ENCODE assay signal across 8 mouse cellular contexts in genomic region chr1:34842389-34842861, GRCm38 (mm10). TPM values are rescaled to one million over a fixed set of nuclear protein-coding genes. Genes with fewer than 3 reads are reported as not detected.
A peak's percentile ranks its signal among the peaks of the same experiment; 100 is the strongest.
DNase-seq lines count a peak whose midpoint lies in the region; ATAC-seq and TF ChIP-seq lines count a peak whose summit lies in the region.

No protein-coding gene starts in this region.

- no peak for DNase-seq in heart, adult 11 months
- peak; percentile 78 for DNase-seq in Muller cell, postnatal 12 days (ENCODE audit: inconsistent ontology term)
- peak; percentile 84 for DNase-seq in embryonic facial prominence, embryonic 10.5 days (ENCODE audit: low spot score)
- DNase-seq in heart, postnatal 0 days (ENCODE audit: low spot score), result peak; percentile 64
- peak; percentile 62 for DNase-seq in limb, embryonic 14.5 days (ENCODE audit: low spot score)
- DNase-seq in thymus, postnatal 10 days (ENCODE audit: low spot score in 2 of 2), result peak; percentile 52 to 58

- peak overlapping the region; percentile 96 for H3K9ac ChIP-seq in heart, embryonic 11.5 days (ENCODE audit: low read depth, low read length)
- H3K9ac ChIP-seq in heart, postnatal 0 days (replicated peaks; ENCODE audit: low read depth, low read length), result peak overlapping the region; percentile 92
- peak overlapping the region; percentile 97 for H3K9ac ChIP-seq in limb, embryonic 14.5 days (ENCODE audit: low read depth, low read length, severe bottlenecking)
- peak overlapping the region; percentile 95 for H3K9ac ChIP-seq in midbrain, embryonic 15.5 days

- TF ChIP-seq CTCF in heart, postnatal 0 days (IDR thresholded peaks at IDR 0.05; ENCODE audit: low read depth), result no peak

- peak; percentile 82 for ATAC-seq in heart, embryonic 11.5 days (replicated peaks; ENCODE audit: insufficient number of reproducible peaks, low FRiP score, low TSS enrichment)
- peak; percentile 87 for ATAC-seq in heart, postnatal 0 days (ENCODE audit: insufficient read depth, low read depth)
- peak; percentile 84 for ATAC-seq in limb, embryonic 14.5 days (ENCODE audit: low FRiP score, low read depth)
- ATAC-seq in midbrain, embryonic 15.5 days (replicated peaks), result peak; percentile 90

- TF ChIP-seq EP300 in heart, postnatal 0 days (IDR thresholded peaks at IDR 0.05; ENCODE audit: low read depth), result no peak

- no peaks in the 10 kb centered on the region for H3K27me3 ChIP-seq in heart, embryonic 11.5 days (ENCODE audit: control insufficient read depth, insufficient read depth, low read length)
- no peaks in the 10 kb centered on the region for H3K27me3 ChIP-seq in embryonic facial prominence, embryonic 10.5 days (replicated peaks; ENCODE audit: low read depth, poor library complexity, severe bottlenecking)
- no peaks in the 10 kb centered on the region for H3K27me3 ChIP-seq in heart, postnatal 0 days (ENCODE audit: control insufficient read depth, insufficient read depth, low read length)
- H3K27me3 ChIP-seq in limb, embryonic 14.5 days (ENCODE audit: control insufficient read depth, insufficient read depth, low read length), result no peaks in the 10 kb centered on the region
- no peaks in the 10 kb centered on the region for H3K27me3 ChIP-seq in midbrain, embryonic 15.5 days (replicated peaks)

- no peaks in the 10 kb centered on the region for H3K9me3 ChIP-seq in heart, embryonic 11.5 days (replicated peaks; ENCODE audit: control insufficient read depth, low read length)
- H3K9me3 ChIP-seq in embryonic facial prominence, embryonic 10.5 days, result no peaks in the 10 kb centered on the region
- H3K9me3 ChIP-seq in heart, postnatal 0 days (replicated peaks; ENCODE audit: control insufficient read depth, low read length), result no peaks in the 10 kb centered on the region
- no peaks in the 10 kb centered on the region for H3K9me3 ChIP-seq in limb, embryonic 14.5 days (ENCODE audit: control insufficient read depth, low read length)
- H3K9me3 ChIP-seq in midbrain, embryonic 15.5 days, result no peaks in the 10 kb centered on the region

- TF ChIP-seq POLR2A in limb, embryonic 14.5 days (IDR thresholded peaks at IDR 0.05; ENCODE audit: borderline replicate concordance, extremely low read depth, insufficient read depth, insufficient read length), result no peak

- no peaks in the 10 kb centered on the region; the same call in 1 of the 2 replicates for H3K36me3 ChIP-seq in heart, embryonic 11.5 days (ENCODE audit: control insufficient read depth, insufficient read depth, low read length)
- peaks cover 18% of the 10 kb centered on the region for H3K36me3 ChIP-seq in embryonic facial prominence, embryonic 10.5 days (replicated peaks)
- no peaks in the 10 kb centered on the region for H3K36me3 ChIP-seq in heart, postnatal 0 days (replicated peaks; ENCODE audit: control insufficient read depth, insufficient read depth, low read length)
- H3K36me3 ChIP-seq in limb, embryonic 14.5 days (ENCODE audit: control insufficient read depth, insufficient read depth, low read length), result no peaks in the 10 kb centered on the region
- H3K36me3 ChIP-seq in midbrain, embryonic 15.5 days (replicated peaks), result no peaks in the 10 kb centered on the region

- H3K4me1 ChIP-seq in heart, embryonic 11.5 days (ENCODE audit: control insufficient read depth, insufficient read depth, low read length), result peaks cover 34% of the 10 kb centered on the region
- peaks cover 35% of the 10 kb centered on the region for H3K4me1 ChIP-seq in embryonic facial prominence, embryonic 10.5 days
- peaks cover 38% of the 10 kb centered on the region for H3K4me1 ChIP-seq in heart, postnatal 0 days (ENCODE audit: control insufficient read depth, insufficient read depth)
- peaks cover 23% of the 10 kb centered on the region for H3K4me1 ChIP-seq in limb, embryonic 14.5 days (ENCODE audit: control insufficient read depth, insufficient read depth, low read length)
- H3K4me1 ChIP-seq in midbrain, embryonic 15.5 days, result peaks cover 42% of the 10 kb centered on the region

- peak overlapping the region; percentile 78 for H3K4me3 ChIP-seq in heart, embryonic 11.5 days (ENCODE audit: low read depth, low read length)
- peak overlapping the region; percentile 77 for H3K4me3 ChIP-seq in embryonic facial prominence, embryonic 10.5 days
- H3K4me3 ChIP-seq in heart, postnatal 0 days (ENCODE audit: low read depth, low read length), result peak overlapping the region; percentile 91
- peak overlapping the region; percentile 65 for H3K4me3 ChIP-seq in limb, embryonic 14.5 days (replicated peaks; ENCODE audit: low read length)
- H3K4me3 ChIP-seq in midbrain, embryonic 15.5 days, result peak overlapping the region; percentile 85

- under 1% methylated on average over 43 of the region's 51 CpGs for WGBS in heart, embryonic 11.5 days (ENCODE audit: insufficient replicate concordance)
- WGBS in embryonic facial prominence, embryonic 10.5 days, result under 1% methylated on average over 51 of the region's 51 CpGs
- under 1% methylated on average over 39 of the region's 51 CpGs for WGBS in heart, postnatal 0 days
- WGBS in limb, embryonic 14.5 days, result under 1% methylated on average over 26 of the region's 51 CpGs
- 0% methylated on average over 50 of the region's 51 CpGs for WGBS in midbrain, embryonic 15.5 days

- H3K4me2 ChIP-seq in heart, embryonic 11.5 days, result peak overlapping the region; percentile 79
- peak overlapping the region; percentile 67 for H3K4me2 ChIP-seq in heart, postnatal 0 days (ENCODE audit: low read depth, low read length)
- peak overlapping the region; percentile 69 for H3K4me2 ChIP-seq in limb, embryonic 14.5 days (replicated peaks; ENCODE audit: low read depth, low read length, severe bottlenecking)
- peak overlapping the region; percentile 87 for H3K4me2 ChIP-seq in midbrain, embryonic 15.5 days

- H3K27ac ChIP-seq in heart, embryonic 11.5 days (ENCODE audit: low read depth, low read length), result peak overlapping the region; percentile 97
- peak overlapping the region; percentile 97 for H3K27ac ChIP-seq in embryonic facial prominence, embryonic 10.5 days (replicated peaks)
- peak overlapping the region; percentile 95 for H3K27ac ChIP-seq in heart, postnatal 0 days (ENCODE audit: low read depth)
- H3K27ac ChIP-seq in limb, embryonic 14.5 days (replicated peaks; ENCODE audit: low read depth, low read length), result peak overlapping the region; percentile 97
- H3K27ac ChIP-seq in midbrain, embryonic 15.5 days, result peak overlapping the region; percentile 99

RNA-seq across cellular contexts. Expression of gene Fam168b, which starts 0.4 kb away (rescaled TPM):
- polyA plus RNA-seq in heart, embryonic 11.5 days (2014; fragmentation: Nextera tagmentation; extraction: Ambion mirVana), result 33.0 and 53.4 TPM in 2 replicates
- 115 and 119 TPM in 2 replicates for polyA plus RNA-seq in embryonic facial prominence, embryonic 10.5 days (2016; fragmentation: Nextera tagmentation; extraction: Ambion mirVana)
- total RNA-seq in heart, postnatal 0 days (2014; rRNA removed; ENCODE audit: low replicate concordance), result 83.3 and 96.0 TPM in 2 replicates
- 18.9 and 21.5 TPM in 2 replicates for polyA plus RNA-seq in heart, postnatal 0 days (2015; fragmentation: Nextera tagmentation; extraction: Ambion mirVana)
- polyA plus RNA-seq in limb, embryonic 14.5 days (2012; rRNA removed), result 210 and 382 TPM in 2 replicates
- polyA plus RNA-seq in limb, embryonic 14.5 days (2014; fragmentation: Nextera tagmentation; extraction: Ambion mirVana), result 76.7 and 90.0 TPM in 2 replicates
- polyA plus RNA-seq in midbrain, embryonic 15.5 days (2015; fragmentation: Nextera tagmentation; extraction: Ambion mirVana), result 161 and 164 TPM in 2 replicates

RNA-seq across cellular contexts. Expression of gene Plekhb2, which starts 7.4 kb away (rescaled TPM):
- 58.0 and 62.3 TPM in 2 replicates for polyA plus RNA-seq in heart, embryonic 11.5 days (2014; fragmentation: Nextera tagmentation; extraction: Ambion mirVana)
- 24.6 and 28.3 TPM in 2 replicates for polyA plus RNA-seq in embryonic facial prominence, embryonic 10.5 days (2016; fragmentation: Nextera tagmentation; extraction: Ambion mirVana)
- total RNA-seq in heart, postnatal 0 days (2014; rRNA removed; ENCODE audit: low replicate concordance), result 78.5 and 79.3 TPM in 2 replicates
- polyA plus RNA-seq in heart, postnatal 0 days (2015; fragmentation: Nextera tagmentation; extraction: Ambion mirVana), result 65.4 and 67.2 TPM in 2 replicates
- polyA plus RNA-seq in limb, embryonic 14.5 days (2012; rRNA removed), result 9.5 and 10.1 TPM in 2 replicates
- polyA plus RNA-seq in limb, embryonic 14.5 days (2014; fragmentation: Nextera tagmentation; extraction: Ambion mirVana), result 14.5 and 15.6 TPM in 2 replicates
- polyA plus RNA-seq in midbrain, embryonic 15.5 days (2015; fragmentation: Nextera tagmentation; extraction: Ambion mirVana), result 69.1 and 72.6 TPM in 2 replicates
